Mouse (Mus musculus) naive thymus-derived CD4-positive, alpha-beta T cell, adult 5 months (primary cell): ENCODE measurements around the gene Rgs19. TPM values are rescaled to one million over a fixed set of nuclear protein-coding genes. Genes with fewer than 3 reads are reported as not detected.

ENCODE experiments used
- polyA plus RNA-seq: library from polyadenylated mRNA; unstranded; fragments of 100-300 nt; shearing (Covaris generic); gene quantifications from one replicate; pipeline ENCODE4 v1.2.1, GENCODE M21; 2017

Rgs19 gene
- polyA plus RNA-seq = 142 TPM

DNA sequence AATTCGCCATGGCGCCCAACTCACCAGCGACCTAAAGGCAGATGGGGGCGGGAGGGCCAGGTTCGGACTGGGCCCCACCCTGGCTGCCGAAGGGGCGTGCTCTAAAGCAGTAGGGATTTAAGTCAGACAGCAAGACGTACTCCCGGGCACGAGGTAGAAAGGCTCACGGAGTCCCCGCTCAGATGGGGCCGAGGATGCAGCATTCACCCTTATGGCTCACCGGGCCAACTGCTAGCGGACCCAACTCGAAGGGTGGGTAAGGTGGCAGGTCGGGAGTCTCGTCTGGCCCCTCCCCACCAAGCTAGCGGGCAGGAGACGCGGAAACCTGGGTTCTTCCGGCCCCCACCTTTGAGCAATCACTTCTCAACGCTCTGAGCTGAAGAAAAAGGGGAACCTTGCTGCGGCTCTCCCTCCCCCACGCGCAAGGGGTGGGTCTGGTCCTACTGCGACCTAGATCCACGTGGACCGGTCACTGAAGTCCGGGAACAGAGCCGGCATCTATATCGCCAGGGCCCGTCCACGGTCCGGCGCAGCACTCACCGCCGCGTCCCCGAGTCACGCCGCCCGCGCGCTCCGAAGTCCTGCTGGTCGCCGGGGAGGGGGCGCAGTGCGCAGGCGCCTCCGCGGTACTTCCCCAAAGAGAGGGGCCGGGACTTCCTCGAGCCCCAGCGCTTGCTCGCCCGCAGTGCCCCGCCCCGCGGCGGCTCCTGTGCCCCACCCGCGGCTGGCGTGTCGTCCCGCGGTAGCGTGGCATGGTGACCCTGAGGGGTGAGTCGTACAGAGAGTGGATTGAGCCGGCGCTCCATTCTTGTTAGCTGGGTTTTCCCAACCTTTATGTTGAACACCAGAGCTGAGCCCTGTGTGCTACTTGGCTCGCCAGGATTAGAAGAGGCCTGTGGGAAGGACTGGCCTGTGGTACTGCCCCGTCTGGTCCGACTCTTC is at the start of gene Rgs19:
Gene Rgs19 (minus strand): TSS at position 639 of the 942 bp plus-strand sequence.

GRCm38 (mm10) chr2:181714903-181715326 is 21.1 kb upstream of the Rgs19 start, which contains the start of gene Oprl1:
Oprl1 (plus strand) TSS chr2:181715016.

DNA sequence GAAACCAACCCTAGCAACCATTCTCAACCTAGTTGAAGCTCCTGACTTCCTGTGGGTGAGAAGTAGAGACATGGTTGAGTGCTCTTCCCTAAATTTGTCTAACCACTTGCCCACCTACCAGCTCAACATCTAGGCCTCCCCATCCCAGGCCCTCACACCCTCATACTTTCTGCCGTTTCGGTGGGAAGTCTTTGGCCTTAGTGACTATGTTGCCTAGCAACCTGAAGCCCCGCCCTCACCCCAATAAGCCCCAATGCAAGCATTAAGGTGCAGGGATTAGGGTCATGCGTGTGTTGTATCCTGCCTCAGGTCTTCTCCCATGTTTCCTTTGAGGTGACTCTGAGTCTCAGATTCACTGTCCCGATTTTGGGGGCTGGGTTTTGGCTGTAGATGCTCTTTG is 4.5 kb upstream of the Rgs19 start, which contains the start of gene Lkaaear1:
Gene Lkaaear1 (minus strand): TSS at position 202 of the 400 bp plus-strand sequence.

GRCm38 (mm10) chr2:181679951-181680715 is 13.6 kb downstream of the Rgs19 start, which contains the start of gene Tcea2:
Tcea2 (plus strand) TSS chr2:181680310.

GRCm38 (mm10) chr2:181671326-181671725 is 22.5 kb downstream of the Rgs19 start, which contains the start of gene Sox18:
Sox18 (minus strand) TSS chr2:181671640.

DNA sequence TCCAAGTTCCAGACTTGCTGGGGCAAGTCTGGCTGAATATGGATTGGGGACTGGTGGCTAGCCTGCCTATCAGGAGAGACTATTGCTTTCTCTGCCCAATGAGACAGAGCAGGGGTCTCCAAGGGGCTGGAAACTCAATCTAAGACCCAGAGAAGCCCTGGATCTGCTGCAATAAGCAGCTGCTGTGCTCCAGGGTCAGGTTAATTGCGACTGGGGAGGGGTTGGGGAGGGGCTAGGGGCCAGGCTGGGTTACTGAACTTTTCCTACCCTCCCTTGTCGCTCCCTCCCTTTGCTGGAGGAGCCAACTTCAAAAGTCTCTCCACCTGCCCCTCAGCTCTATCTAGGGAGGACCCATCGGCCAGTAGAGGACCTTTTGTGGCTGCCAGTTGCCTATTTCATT is 37.0 kb downstream of the Rgs19 start, which contains the start of gene Gm29797:
Gene Gm29797 (plus strand): TSS at position 301 of the 400 bp plus-strand sequence.

Other genes with a start within 250 kb of the Rgs19 start
- gene Zbtb46, start 234.6 kb downstream of the Rgs19 start, polyA plus RNA-seq = 0.42 TPM
- gene Abhd16b, start 200.8 kb downstream of the Rgs19 start, polyA plus RNA-seq = not detected
- gene Tpd52l2, start 196.8 kb downstream of the Rgs19 start, polyA plus RNA-seq = 86.9 TPM
- 167 TPM for gene Dnajc5, start 173.5 kb downstream of the Rgs19 start, polyA plus RNA-seq
- gene Uckl1, start 109.1 kb downstream of the Rgs19 start, polyA plus RNA-seq = 130 TPM
- 90.9 TPM for gene Prpf6, start 102.1 kb downstream of the Rgs19 start, polyA plus RNA-seq
- 33.9 TPM for gene Zfp512b, start 101.2 kb downstream of the Rgs19 start, polyA plus RNA-seq
- gene Samd10, start 94.8 kb downstream of the Rgs19 start, polyA plus RNA-seq = 9.2 TPM
- gene Gm29797, start 36.9 kb downstream of the Rgs19 start, polyA plus RNA-seq = not detected
- gene Sox18, start 22.3 kb downstream of the Rgs19 start, polyA plus RNA-seq = not detected
- 21.1 TPM for gene Tcea2, start 13.7 kb downstream of the Rgs19 start, polyA plus RNA-seq
- not detected for gene Lkaaear1, start 4.5 kb upstream of the Rgs19 start, polyA plus RNA-seq
- gene Oprl1, start 21.0 kb upstream of the Rgs19 start, polyA plus RNA-seq = 0.35 TPM
- not detected for gene Myt1, start 69.4 kb upstream of the Rgs19 start, polyA plus RNA-seq
- 73.2 TPM for gene Pcmtd2, start 143.9 kb upstream of the Rgs19 start, polyA plus RNA-seq
- gene Polr3k, start 170.4 kb upstream of the Rgs19 start, polyA plus RNA-seq = 21.2 TPM